Mouse (Mus musculus) myocyte (in vitro differentiated cells): ENCODE data around the gene B4galnt1. TPM values are rescaled to one million over a fixed set of nuclear protein-coding genes. Genes with fewer than 3 reads are reported as not detected.

Source experiments
- H3K27me3 ChIP-seq: one replicate; pipeline ENCODE4 v1.6.1; 2011; ENCODE audit not compliant: control insufficient read depth, insufficient read depth, insufficient read length
- H3K36me3 ChIP-seq: one replicate; pipeline ENCODE4 v1.6.1; 2011; ENCODE audit not compliant: control insufficient read depth, insufficient read depth
- H3K4me2 ChIP-seq: one replicate; pipeline ENCODE4 v1.6.1; 2011; ENCODE audit warnings: low read depth, control low read depth
- H3K4me3 ChIP-seq: one replicate; pipeline ENCODE4 v1.5.1; 2011; ENCODE audit warnings: mild to moderate bottlenecking, control low read depth, moderate library complexity
- H3K79me2 ChIP-seq: one replicate; pipeline ENCODE4 v1.6.1; 2011; ENCODE audit not compliant: control insufficient read depth, insufficient read depth
- H3ac ChIP-seq: one replicate; pipeline ENCODE4 v1.6.1; 2011; ENCODE audit not compliant: control insufficient read depth, insufficient read length
- CEBPB ChIP-seq: IDR thresholded peaks from 2 replicates; pipeline ENCODE4 v1.6.1; 2011; ENCODE audit warnings: mild to moderate bottlenecking, moderate library complexity; ENCODE audit not compliant: poor library complexity, insufficient read depth, severe bottlenecking
- E2F4 ChIP-seq: IDR thresholded peaks from one replicate; pipeline ENCODE4 v1.6.1; 2011; ENCODE audit warnings: mild to moderate bottlenecking, control low read depth, moderate library complexity; ENCODE audit not compliant: insufficient read depth
- MAX ChIP-seq: IDR thresholded peaks from one replicate; pipeline ENCODE4 v1.6.1; 2011; ENCODE audit warnings: low read depth, mild to moderate bottlenecking, control low read depth
- MYOD1 ChIP-seq, 3 experiments: IDR thresholded peaks; one replicate each; pipeline ENCODE4 v1.6.1; 2011; ENCODE audit warnings: control low read depth in 2 of 3, low read depth in 2 of 3, mild to moderate bottlenecking in 2 of 3, moderate library complexity in 1 of 3; ENCODE audit not compliant: insufficient read length in 2 of 3, control insufficient read depth in 1 of 3
- MYOG ChIP-seq, 3 experiments: IDR thresholded peaks; one replicate each; pipeline ENCODE4 v1.6.1; 2011; ENCODE audit warnings: control low read depth in 2 of 3, low read depth in 2 of 3, mild to moderate bottlenecking in 2 of 3; ENCODE audit not compliant: insufficient read length in 2 of 3, control insufficient read depth in 1 of 3, insufficient read depth in 1 of 3
- POLR2A ChIP-seq: IDR thresholded peaks from one replicate; pipeline ENCODE4 v1.6.1; 2011; ENCODE audit warnings: low read depth, mild to moderate bottlenecking, control low read depth, moderate library complexity; ENCODE audit not compliant: insufficient read length
- POLR2AphosphoS2 ChIP-seq: IDR thresholded peaks from one replicate; pipeline ENCODE4 v1.6.1; 2011; ENCODE audit warnings: low read depth, control low read depth; ENCODE audit not compliant: insufficient read length
- REST ChIP-seq: IDR thresholded peaks from one replicate; pipeline ENCODE4 v1.6.1; 2011; ENCODE audit warnings: mild to moderate bottlenecking, control low read depth, moderate library complexity; ENCODE audit not compliant: insufficient read depth, insufficient read length
- SRF ChIP-seq: IDR thresholded peaks from one replicate; pipeline ENCODE4 v1.6.1; 2011; ENCODE audit warnings: low read depth; ENCODE audit not compliant: control insufficient read depth, insufficient read length
- TCF12 ChIP-seq: IDR thresholded peaks from one replicate; pipeline ENCODE4 v1.6.1; 2011; ENCODE audit warnings: mild to moderate bottlenecking, control low read depth; ENCODE audit not compliant: poor library complexity, insufficient read depth, severe bottlenecking
- TCF3 ChIP-seq: IDR thresholded peaks from one replicate; pipeline ENCODE4 v1.6.1; 2011; ENCODE audit warnings: low read depth, control low read depth; ENCODE audit not compliant: insufficient read length
- USF1 ChIP-seq: IDR thresholded peaks from one replicate; pipeline ENCODE4 v1.6.1; 2011; ENCODE audit warnings: low read depth, mild to moderate bottlenecking, control low read depth, moderate library complexity
- polyA plus RNA-seq: library from polyadenylated mRNA; unstranded; fragments of >200 nt; fragmentation: generic; extraction: Trizol; gene quantifications from one replicate; pipeline ENCODE4 v1.2.1, GENCODE M21; 2012; ENCODE audit warnings: missing spikeins

The B4galnt1 gene
- polyA plus RNA-seq, 1 experiment, result 12.4 TPM

DNA sequence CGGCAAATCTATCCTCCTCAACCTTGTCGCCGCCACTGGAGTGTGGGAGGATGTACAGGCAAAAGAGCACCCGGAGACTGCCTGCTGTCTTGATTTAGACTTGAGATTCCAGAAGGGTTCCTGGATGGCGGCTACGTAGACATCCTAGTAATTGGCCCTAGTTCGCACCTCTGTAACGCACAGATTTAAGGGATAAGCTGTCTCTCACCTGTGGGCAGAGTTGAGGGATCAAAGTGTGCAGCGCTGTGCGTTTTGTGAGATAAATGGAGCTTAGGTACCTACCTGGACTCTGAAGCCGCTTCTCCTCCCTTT, 1.3 kb downstream of the B4galnt1 start:
- Histone ChIP-seq H3K4me2 (no peak overlapping the region), H3K79me2 (no peaks in the 10 kb centered on the region), H3K27me3 (no peaks in the 10 kb centered on the region), H3K36me3 (no peaks in the 10 kb centered on the region), H3ac (peak overlapping the region; percentile 49), H3K4me3 (peak overlapping the region; percentile 23)
- TF ChIP-seq POLR2AphosphoS2, result no peak
- no peak for TF ChIP-seq E2F4
- TF ChIP-seq MYOG (IDR thresholded peaks at IDR 0.05; ENCODE audit: control insufficient read depth in 1 of 3, insufficient read depth in 1 of 3, insufficient read length in 2 of 3, low read depth in 2 of 3), result no peak
- no peak for TF ChIP-seq SRF
- no peak for TF ChIP-seq CEBPB
- TF ChIP-seq TCF12, result no peak

- no peaks in the 10 kb centered on the region for H3K27me3 ChIP-seq
Measured at GRCm38 (mm10) chr10:127166771-127167613, 2.0 kb downstream of the B4galnt1 start.

GRCm38 (mm10) chr10:127167614-127168192, 2.7 kb downstream of the B4galnt1 start:
- Histone ChIP-seq H3ac (no peak overlapping the region), H3K36me3 (no peaks in the 10 kb centered on the region), H3K4me2 (no peak overlapping the region), H3K79me2 (no peaks in the 10 kb centered on the region), H3K27me3 (no peaks in the 10 kb centered on the region), H3K4me3 (no peak overlapping the region)
- TF ChIP-seq CEBPB (no peak), MYOD1 (IDR thresholded peaks at IDR 0.05; ENCODE audit: control insufficient read depth in 1 of 3, insufficient read length in 2 of 3, low read depth in 2 of 3) (no peak), TCF3 (no peak), TCF12 (no peak), POLR2A (no peak), SRF (no peak), USF1 (no peak), POLR2AphosphoS2 (no peak), MYOG (IDR thresholded peaks at IDR 0.05; ENCODE audit: control insufficient read depth in 1 of 3, insufficient read depth in 1 of 3, insufficient read length in 2 of 3, low read depth in 2 of 3) (no peak), REST (no peak), E2F4 (no peak), MAX (no peak)

More at GRCm38 (mm10) chr10:127166771-127167613, 2.0 kb downstream of the B4galnt1 start:
- TF ChIP-seq POLR2AphosphoS2 (no peak), MYOG (IDR thresholded peaks at IDR 0.05; ENCODE audit: control insufficient read depth in 1 of 3, insufficient read depth in 1 of 3, insufficient read length in 2 of 3, low read depth in 2 of 3) (no peak), USF1 (no peak), SRF (no peak), MAX (no peak), CEBPB (no peak), TCF3 (no peak), REST (no peak), TCF12 (no peak), E2F4 (no peak), POLR2A (no peak), MYOD1 (IDR thresholded peaks at IDR 0.05; ENCODE audit: control insufficient read depth in 1 of 3, insufficient read length in 2 of 3, low read depth in 2 of 3) (no peak)
- Histone ChIP-seq H3K4me3 (no peak overlapping the region), H3ac (no peak overlapping the region), H3K4me2 (no peak overlapping the region), H3K36me3 (no peaks in the 10 kb centered on the region), H3K79me2 (no peaks in the 10 kb centered on the region)

GRCm38 (mm10) chr10:127170002-127170401, 5.0 kb downstream of the B4galnt1 start:
- TF ChIP-seq POLR2AphosphoS2 (no peak), USF1 (no peak), MYOG (IDR thresholded peaks at IDR 0.05; ENCODE audit: control insufficient read depth in 1 of 3, insufficient read depth in 1 of 3, insufficient read length in 2 of 3, low read depth in 2 of 3) (no peak), TCF3 (no peak), SRF (no peak), CEBPB (no peak), POLR2A (no peak), MAX (no peak), MYOD1 (IDR thresholded peaks at IDR 0.05; ENCODE audit: control insufficient read depth in 1 of 3, insufficient read length in 2 of 3, low read depth in 2 of 3) (no peak), TCF12 (no peak), REST (no peak), E2F4 (no peak)
- Histone ChIP-seq H3K36me3 (no peaks in the 10 kb centered on the region), H3K79me2 (no peaks in the 10 kb centered on the region), H3K27me3 (no peaks in the 10 kb centered on the region), H3ac (no peak overlapping the region), H3K4me3 (no peak overlapping the region), H3K4me2 (no peak overlapping the region)
